Comparison of ENCODE assay signal across 30 mouse cellular contexts in genomic region chr13:14789827-14790226, GRCm38 (mm10).
"Had no signal": no experiment of that assay in that cellular context is flagged by ENCODE, and none has a peak within 500 bp of the region (broad histone marks: within the 10 kb centered on the region; RNA-seq: fewer than 3 reads in every experiment).

No protein-coding gene starts in this region.

- H3K9ac ChIP-seq: limb, embryonic 12.5 days; limb, embryonic 13.5 days; limb, embryonic 15.5 days; liver, embryonic 12.5 days; liver, embryonic 13.5 days; liver, embryonic 14.5 days; liver, embryonic 15.5 days; liver, postnatal 0 days; lung, embryonic 14.5 days; lung, embryonic 15.5 days; midbrain, embryonic 12.5 days; midbrain, embryonic 13.5 days; midbrain, embryonic 15.5 days; neural tube, embryonic 12.5 days had no signal

- H3K27ac ChIP-seq: limb, embryonic 10.5 days; limb, embryonic 12.5 days; limb, embryonic 13.5 days; limb, embryonic 15.5 days; liver, embryonic 12.5 days; liver, embryonic 13.5 days; liver, embryonic 14.5 days; liver, embryonic 15.5 days; lung, embryonic 15.5 days; macrophage; midbrain, embryonic 10.5 days; midbrain, embryonic 12.5 days; midbrain, embryonic 13.5 days; midbrain, embryonic 15.5 days; neural tube, embryonic 12.5 days had no signal

- H3K4me2 ChIP-seq: limb, embryonic 12.5 days; limb, embryonic 13.5 days; limb, embryonic 15.5 days; liver, embryonic 11.5 days; liver, embryonic 12.5 days; liver, embryonic 13.5 days; liver, embryonic 15.5 days; lung, embryonic 14.5 days; lung, embryonic 15.5 days; midbrain, embryonic 11.5 days; midbrain, embryonic 12.5 days; midbrain, embryonic 13.5 days; midbrain, embryonic 15.5 days; neural tube, embryonic 12.5 days had no signal

- H3K4me3 ChIP-seq: limb, embryonic 10.5 days; limb, embryonic 12.5 days; limb, embryonic 13.5 days; limb, embryonic 15.5 days; liver, embryonic 12.5 days; liver, embryonic 13.5 days; liver, embryonic 15.5 days; lung, embryonic 15.5 days; megakaryocyte, embryonic 14.5 days; midbrain, embryonic 10.5 days; midbrain, embryonic 12.5 days; midbrain, embryonic 13.5 days; midbrain, embryonic 15.5 days; myocyte; neural tube, embryonic 12.5 days had no signal

- H3K36me3 ChIP-seq: limb, embryonic 10.5 days; limb, embryonic 12.5 days; limb, embryonic 13.5 days; limb, embryonic 15.5 days; liver, embryonic 12.5 days; liver, embryonic 13.5 days; liver, embryonic 15.5 days; lung, embryonic 15.5 days; midbrain, embryonic 10.5 days; midbrain, embryonic 12.5 days; midbrain, embryonic 13.5 days; midbrain, embryonic 15.5 days; neural tube, embryonic 12.5 days had no signal

- H3K27me3 ChIP-seq: limb, embryonic 12.5 days; limb, embryonic 13.5 days; limb, embryonic 15.5 days; liver, embryonic 12.5 days; liver, embryonic 13.5 days; liver, embryonic 15.5 days; lung, embryonic 15.5 days; megakaryocyte, embryonic 14.5 days; midbrain, embryonic 12.5 days; midbrain, embryonic 13.5 days; midbrain, embryonic 15.5 days; neural tube, embryonic 12.5 days had no signal

- H3K4me1 ChIP-seq: limb, embryonic 10.5 days; limb, embryonic 12.5 days; limb, embryonic 13.5 days; limb, embryonic 15.5 days; liver, embryonic 12.5 days; liver, embryonic 13.5 days; liver, embryonic 15.5 days; lung, embryonic 15.5 days; megakaryocyte, embryonic 14.5 days; midbrain, embryonic 10.5 days; midbrain, embryonic 12.5 days; midbrain, embryonic 13.5 days; midbrain, embryonic 15.5 days; neural tube, embryonic 12.5 days had no signal

- H3K9me3 ChIP-seq: limb, embryonic 10.5 days; limb, embryonic 12.5 days; limb, embryonic 13.5 days; limb, embryonic 15.5 days; liver, embryonic 12.5 days; liver, embryonic 13.5 days; liver, embryonic 15.5 days; lung, embryonic 15.5 days; megakaryocyte, embryonic 14.5 days; midbrain, embryonic 10.5 days; midbrain, embryonic 12.5 days; midbrain, embryonic 13.5 days; midbrain, embryonic 15.5 days; neural tube, embryonic 12.5 days had no signal

- DNase-seq: left cerebral cortex, postnatal 4 days; liver; liver, embryonic 13.5 days; liver, postnatal 0 days; lung, adult 18-20 months; lung, adult 2 months; lung, embryonic 14.5 days; lung, postnatal 10 days; lung, postnatal 14 days; lung, postnatal 36 days; lung, postnatal 4 days; midbrain, embryonic 14.5 days had no signal
